Mouse (Mus musculus) bone marrow macrophage, adult 2 months (primary cell): ENCODE data around the gene Chrna7. TPM values are rescaled to one million over a fixed set of nuclear protein-coding genes. Genes with fewer than 3 reads are reported as not detected.

ENCODE experiments used
- H3K27ac ChIP-seq: 2 replicates; pipeline ENCODE4 v1.5.1; 2012; ENCODE audit warnings: low read depth, low read length; ENCODE audit not compliant: insufficient read depth
- H3K4me1 ChIP-seq: 2 replicates; pipeline ENCODE4 v1.6.1; 2012; ENCODE audit warnings: low read length; ENCODE audit not compliant: control insufficient read depth, insufficient read depth
- H3K4me3 ChIP-seq: 2 replicates; pipeline ENCODE4 v1.5.1; 2012; ENCODE audit warnings: mild to moderate bottlenecking, low read length, moderate library complexity; ENCODE audit not compliant: insufficient read depth
- CTCF ChIP-seq: IDR thresholded peaks from 2 replicates; pipeline ENCODE4 v1.5.1; 2012; ENCODE audit warnings: low read depth, mild to moderate bottlenecking, low read length, moderate library complexity
- POLR2A ChIP-seq: IDR thresholded peaks from 2 replicates; pipeline ENCODE4 v1.6.1; 2012; ENCODE audit warnings: mild to moderate bottlenecking, low read depth, low read length, borderline replicate concordance
- polyA plus RNA-seq: library from polyadenylated mRNA; stranded (reverse); fragments of >200 nt; gene quantifications from 2 replicates; pipeline ENCODE4 v1.2.4, GENCODE M21; 2012; ENCODE audit not compliant: missing spikeins, insufficient read depth, insufficient read length

The Chrna7 gene
- polyA plus RNA-seq, 1 experiment, result not detected

DNA sequence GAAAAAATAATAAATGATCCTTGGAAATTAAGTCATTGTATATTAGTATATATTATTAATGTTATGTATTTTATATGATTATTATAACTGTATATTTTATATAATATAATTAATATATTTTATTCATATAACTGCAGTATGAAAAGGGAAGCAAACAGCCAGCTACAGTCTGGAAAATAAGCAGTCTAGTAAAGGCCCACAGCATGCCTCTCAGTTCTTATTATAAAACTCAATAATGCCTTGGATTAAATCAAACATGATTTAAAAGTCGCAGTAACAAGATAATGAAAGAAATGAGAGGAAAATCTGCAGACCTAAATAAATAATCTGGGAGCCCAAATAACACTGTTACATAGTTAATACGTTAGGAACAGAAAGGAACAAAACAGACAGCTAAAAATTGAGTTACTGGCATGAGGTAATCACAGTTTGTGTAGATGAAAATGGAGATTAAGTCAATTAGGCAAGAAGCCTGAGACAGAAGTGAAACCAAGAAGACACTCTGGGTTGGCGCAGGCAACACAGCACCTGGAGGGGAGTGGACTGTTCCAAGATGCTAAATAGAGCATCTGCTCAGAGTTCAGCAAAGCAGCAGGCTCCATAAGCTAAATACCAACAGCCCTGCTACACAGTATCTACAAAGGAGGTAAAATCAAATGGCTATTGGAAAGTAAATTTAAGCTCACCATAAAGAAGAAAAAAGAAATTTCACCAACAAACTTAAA lies 42.1 kb downstream of the Chrna7 start:
- no peak overlapping the region for H3K27ac ChIP-seq
- TF ChIP-seq CTCF, result no peak
- no peak for TF ChIP-seq POLR2A
- H3K4me1 ChIP-seq, result no peaks in the 10 kb centered on the region
- no peak overlapping the region for H3K4me3 ChIP-seq

DNA sequence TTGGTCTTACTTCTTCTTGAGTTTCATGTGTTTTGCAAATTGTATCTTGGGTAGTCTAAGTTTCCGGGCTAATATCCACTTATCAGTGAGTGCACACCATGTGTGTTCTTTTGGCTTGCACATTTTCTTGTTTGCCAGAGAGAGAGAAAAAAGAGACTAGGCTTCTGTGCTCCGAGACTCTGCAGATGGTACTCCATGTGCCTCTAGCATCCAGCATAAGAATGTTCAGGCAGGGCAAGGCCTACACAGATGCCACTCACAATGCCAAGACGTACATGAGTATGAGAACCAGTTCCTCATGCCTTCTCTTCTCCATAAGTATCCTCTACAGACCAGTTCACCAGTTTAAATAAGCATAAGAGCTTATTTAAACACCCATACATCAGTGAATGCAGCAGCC lies 47.8 kb downstream of the Chrna7 start:
- H3K4me1 ChIP-seq, result no peaks in the 10 kb centered on the region
- no peak overlapping the region for H3K27ac ChIP-seq
- H3K4me3 ChIP-seq, result no peak overlapping the region
- no peak for TF ChIP-seq CTCF
- no peak for TF ChIP-seq POLR2A

DNA sequence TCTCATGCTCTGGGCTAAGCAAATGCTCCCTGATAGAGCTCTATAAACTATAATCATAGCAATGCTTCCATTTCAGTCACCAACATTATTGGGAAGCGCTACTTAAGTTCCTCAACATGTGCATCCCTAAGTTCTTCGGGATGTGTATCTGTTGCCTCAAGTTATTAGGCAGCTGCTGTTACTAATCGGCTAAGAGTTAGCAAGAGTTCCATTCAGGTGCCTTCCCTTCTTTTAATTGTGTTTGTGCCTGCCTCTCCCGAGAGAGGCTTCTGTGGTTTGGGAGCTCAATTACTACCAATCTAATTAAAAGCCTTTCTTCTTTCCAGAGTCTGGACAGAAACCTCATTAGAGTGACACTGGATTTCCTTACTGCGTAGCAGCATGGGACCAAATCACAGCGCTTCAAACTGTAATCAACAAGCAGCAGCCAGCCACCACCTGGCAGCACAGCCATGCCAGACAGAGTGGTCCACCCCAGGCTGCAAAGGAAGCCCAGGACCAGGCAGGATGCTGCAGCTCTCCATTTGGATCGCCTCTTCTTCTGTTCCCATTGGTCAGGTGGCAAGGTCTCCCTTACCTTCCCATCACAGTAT lies 50.0 kb downstream of the Chrna7 start:
- Histone ChIP-seq H3K4me1 (no peaks in the 10 kb centered on the region), H3K27ac (no peak overlapping the region), H3K4me3 (no peak overlapping the region)
- TF ChIP-seq CTCF (no peak), POLR2A (no peak)

DNA sequence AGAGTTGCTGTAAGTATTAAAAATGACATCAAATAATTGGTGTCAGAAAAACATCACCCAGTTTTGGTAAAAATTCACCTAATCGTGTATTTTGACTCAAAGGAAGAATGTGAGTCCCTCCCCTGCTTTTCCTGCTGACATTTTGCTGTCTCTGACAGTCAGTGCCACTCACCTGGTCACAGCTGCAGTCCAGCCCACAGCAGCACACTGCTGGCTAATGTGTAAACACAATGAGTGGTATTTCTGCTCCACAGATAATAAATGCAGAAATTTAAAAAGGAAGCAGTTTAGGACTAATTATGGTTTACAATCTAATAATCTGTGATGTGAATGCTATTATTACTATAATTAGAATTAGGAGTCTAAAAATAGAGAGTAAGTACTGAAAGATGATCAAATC lies 59.1 kb downstream of the Chrna7 start:
- H3K4me1 ChIP-seq, result no peaks in the 10 kb centered on the region
- no peak for TF ChIP-seq CTCF
- TF ChIP-seq POLR2A, result no peak
- H3K4me3 ChIP-seq, result no peak overlapping the region
- H3K27ac ChIP-seq, result no peak overlapping the region

DNA sequence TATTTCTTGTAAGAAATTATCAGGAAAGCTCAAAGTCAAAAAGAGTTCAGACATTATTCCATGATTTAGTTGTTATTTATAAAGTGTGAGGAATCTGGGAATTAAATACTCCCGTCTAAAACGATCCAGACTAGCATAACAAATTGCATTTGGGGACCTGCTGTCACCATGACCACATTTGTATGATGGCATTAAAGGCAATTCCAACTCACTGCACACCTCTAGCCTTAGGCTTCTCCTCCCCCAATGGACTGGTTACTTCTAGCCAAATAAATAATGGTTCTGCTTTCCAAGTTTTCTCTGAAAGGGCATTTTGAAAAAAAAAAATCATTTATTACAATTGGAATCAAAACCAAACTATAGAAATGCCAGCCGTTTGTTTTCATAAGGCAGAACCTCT lies 63.6 kb downstream of the Chrna7 start:
- Histone ChIP-seq H3K27ac (no peak overlapping the region), H3K4me1 (no peaks in the 10 kb centered on the region), H3K4me3 (no peak overlapping the region)
- TF ChIP-seq CTCF, result no peak
- no peak for TF ChIP-seq POLR2A

DNA sequence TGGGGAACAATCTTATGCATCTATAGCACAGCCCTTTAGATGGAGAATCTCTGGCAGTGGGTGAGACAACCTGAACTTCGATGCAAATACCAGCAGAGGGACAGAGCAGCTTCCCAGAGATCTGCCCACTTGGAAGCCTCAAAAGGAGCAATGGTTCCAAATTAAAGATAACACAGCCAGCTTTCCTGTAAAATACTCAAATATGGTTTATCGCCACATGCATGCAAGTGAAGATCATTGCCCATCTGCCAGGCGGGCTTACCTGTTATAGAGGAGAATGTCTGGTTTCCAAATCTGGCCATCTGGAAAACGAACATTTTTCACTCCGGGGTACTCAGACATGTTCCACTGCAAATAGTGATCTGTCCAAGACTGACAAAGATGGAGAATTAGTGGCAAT lies 64.0 kb downstream of the Chrna7 start:
- no peaks in the 10 kb centered on the region for H3K4me1 ChIP-seq
- TF ChIP-seq POLR2A (no peak), CTCF (no peak)
- no peak overlapping the region for H3K4me3 ChIP-seq
- no peak overlapping the region for H3K27ac ChIP-seq

DNA sequence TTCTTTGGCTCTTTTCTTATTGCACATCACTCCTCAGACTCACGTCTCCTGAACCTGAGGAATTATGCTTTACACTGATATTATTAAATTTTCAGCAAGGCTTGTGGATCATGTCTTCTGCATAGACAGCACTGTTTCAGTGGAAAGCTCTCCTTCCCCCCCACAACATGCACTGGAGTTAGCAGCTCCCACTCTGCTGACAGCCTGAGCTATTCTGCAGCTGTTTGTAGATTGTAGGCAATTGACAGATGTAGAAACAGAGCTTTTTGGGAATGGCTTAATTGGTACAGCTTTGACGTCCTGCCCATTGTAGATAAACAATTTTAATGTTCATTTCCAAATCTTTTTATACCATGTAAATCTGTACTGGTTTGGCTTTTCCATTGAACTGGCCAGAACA lies 89.8 kb downstream of the Chrna7 start:
- Histone ChIP-seq H3K4me1 (no peaks in the 10 kb centered on the region), H3K4me3 (no peak overlapping the region), H3K27ac (no peak overlapping the region)
- no peak for TF ChIP-seq CTCF
- no peak for TF ChIP-seq POLR2A

DNA sequence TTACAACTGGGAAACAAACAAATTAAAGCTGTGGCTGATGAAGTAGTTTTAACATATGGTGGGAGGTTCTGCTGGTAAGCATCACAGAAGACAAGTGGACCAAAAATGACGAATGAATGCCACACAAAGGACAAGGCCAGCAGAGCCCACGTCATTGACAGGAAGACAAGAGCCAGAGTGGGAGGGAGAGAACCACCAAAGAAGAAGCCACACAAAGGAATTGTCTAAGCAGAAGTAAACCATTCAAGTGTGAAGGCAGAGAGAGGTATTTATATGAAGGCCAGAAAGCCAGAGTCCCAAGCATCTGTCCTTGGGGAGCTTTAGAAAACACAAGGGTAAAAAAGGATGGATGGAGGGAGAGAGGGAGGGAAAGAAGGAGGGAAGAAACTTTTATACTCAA lies 98.7 kb downstream of the Chrna7 start:
- Histone ChIP-seq H3K4me1 (no peaks in the 10 kb centered on the region), H3K4me3 (no peak overlapping the region), H3K27ac (no peak overlapping the region)
- no peak for TF ChIP-seq CTCF

DNA sequence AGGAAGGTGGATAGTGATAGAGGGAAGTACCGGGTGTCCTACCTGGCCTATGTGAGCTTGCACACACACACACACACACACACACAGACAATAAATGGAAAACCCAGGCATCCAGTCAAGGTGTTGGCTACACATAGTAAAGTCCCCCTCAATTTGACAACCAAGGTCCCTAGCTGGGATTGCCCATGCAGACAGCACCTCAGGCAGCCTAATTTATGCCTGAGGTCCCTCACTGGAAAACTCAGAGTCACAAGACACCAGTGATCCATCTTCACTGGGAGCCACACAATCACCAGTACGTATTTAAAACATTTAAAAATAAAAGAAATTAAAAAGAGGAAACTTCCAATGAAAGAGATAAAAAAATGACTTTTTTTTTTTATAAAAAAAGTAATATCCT lies 99.1 kb downstream of the Chrna7 start:
- no peaks in the 10 kb centered on the region for H3K4me1 ChIP-seq
- no peak for TF ChIP-seq CTCF
- no peak for TF ChIP-seq POLR2A
- no peak overlapping the region for H3K4me3 ChIP-seq
- H3K27ac ChIP-seq, result no peak overlapping the region

DNA sequence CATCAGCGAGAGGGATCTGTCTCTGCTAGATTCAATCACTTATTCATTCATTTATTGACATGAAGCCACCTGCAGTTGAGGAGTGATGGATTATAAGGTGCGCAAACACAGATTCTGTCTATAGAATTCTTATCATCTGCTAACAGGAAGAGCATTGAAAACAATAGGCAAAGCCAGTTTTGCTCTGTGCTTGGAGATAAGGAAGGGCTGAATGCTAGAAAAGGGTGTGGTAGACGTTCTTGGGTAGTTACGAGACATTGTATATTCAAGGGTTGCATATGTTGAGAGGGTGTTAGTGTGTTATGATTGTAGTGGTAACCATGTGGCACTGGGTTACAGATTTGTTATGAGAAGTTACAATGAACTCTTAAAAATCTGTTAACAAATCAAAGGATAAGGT lies 103.0 kb downstream of the Chrna7 start:
- no peak overlapping the region for H3K4me3 ChIP-seq
- H3K4me1 ChIP-seq, result no peaks in the 10 kb centered on the region
- no peak for TF ChIP-seq POLR2A
- H3K27ac ChIP-seq, result no peak overlapping the region
